Mouse (Mus musculus): ENCODE measurements around the gene Nobox.

GRCm38 (mm10) chr6:43342386-43342785, 33.0 kb upstream of the Nobox start:
- TF ChIP-seq GATA1 (IDR thresholded peaks at IDR 0.05; ENCODE audit: borderline replicate concordance, low read length): no peak
- TF ChIP-seq FLI1 (IDR thresholded peaks at IDR 0.05; ENCODE audit: low read length): no peak
